In genomic region chr16:35771606-35772005, GRCm38 (mm10) we compare ENCODE assay signal across 10 mouse cellular contexts. TPM values are rescaled to one million over a fixed set of nuclear protein-coding genes. Genes with fewer than 3 reads are reported as not detected.
DNase-seq lines count a peak whose midpoint lies in the region; ATAC-seq and TF ChIP-seq lines count a peak whose summit lies in the region.
"Had no signal": no experiment of that assay in that cellular context is flagged by ENCODE, and none has a peak within 500 bp of the region (broad histone marks: within the 10 kb centered on the region; RNA-seq: fewer than 3 reads in every experiment).

No protein-coding gene starts in this region.

- WGBS in midbrain, embryonic 10.5 days: 88% methylated on average over 5 of the region's 5 CpGs
- 87% methylated on average over 5 of the region's 5 CpGs for WGBS in midbrain, embryonic 11.5 days
- WGBS in forebrain, embryonic 13.5 days: 86% methylated on average over 5 of the region's 5 CpGs
- 71% methylated on average over 5 of the region's 5 CpGs for WGBS in liver, embryonic 12.5 days (ENCODE audit: insufficient replicate concordance)
- 86% methylated on average over 5 of the region's 5 CpGs for WGBS in stomach, postnatal 0 days

- no peak overlapping the region for H3K9ac ChIP-seq in midbrain, embryonic 11.5 days (ENCODE audit: low read length)
- H3K9ac ChIP-seq in forebrain, embryonic 13.5 days: no peak overlapping the region
- H3K9ac ChIP-seq in liver, embryonic 12.5 days: 0 out of 2 replicates have a peak overlapping the region, but pooled peaks have one; percentile 97
- H3K9ac ChIP-seq in stomach, postnatal 0 days (ENCODE audit: low read length): no peak overlapping the region

- no peak for DNase-seq in midbrain, embryonic 10.5 days (ENCODE audit: low spot score)
- DNase-seq in midbrain, embryonic 11.5 days (ENCODE audit: low spot score, missing footprints): no peak
- no peak for DNase-seq in stomach, postnatal 0 days (ENCODE audit: low spot score)
- DNase-seq in left cerebral cortex, adult 2 months (ENCODE audit: extremely low spot score in 1 of 2, low spot score in 2 of 2): no peak
- no peak for DNase-seq in embryo, embryonic 10.5 days (ENCODE audit: low spot score)
- DNase-seq: embryo, embryonic 11 days; heart, adult 2 months; right cerebral cortex, adult 18-20 months had no signal

- no peak overlapping the region for H3K27ac ChIP-seq in midbrain, embryonic 10.5 days (replicated peaks)
- no peak overlapping the region for H3K27ac ChIP-seq in midbrain, embryonic 11.5 days (ENCODE audit: low read depth, low read length)
- no peak overlapping the region for H3K27ac ChIP-seq in forebrain, embryonic 13.5 days
- peak overlapping the region; percentile 93; the same call in 1 of the 2 replicates for H3K27ac ChIP-seq in liver, embryonic 12.5 days
- H3K27ac ChIP-seq in stomach, postnatal 0 days (replicated peaks): no peak overlapping the region
- no peak overlapping the region for H3K27ac ChIP-seq in left cerebral cortex, adult 2 months
- H3K27ac ChIP-seq: heart, adult 2 months had no signal

- peaks cover 40% of the 10 kb centered on the region for H3K4me1 ChIP-seq in midbrain, embryonic 10.5 days
- H3K4me1 ChIP-seq in midbrain, embryonic 11.5 days (ENCODE audit: control insufficient read depth, insufficient read depth, low read length): peaks cover 13% of the 10 kb centered on the region
- H3K4me1 ChIP-seq in forebrain, embryonic 13.5 days: peaks cover 36% of the 10 kb centered on the region
- H3K4me1 ChIP-seq in liver, embryonic 12.5 days: peaks cover 53% of the 10 kb centered on the region
- H3K4me1 ChIP-seq in stomach, postnatal 0 days (replicated peaks; ENCODE audit: control insufficient read depth, insufficient read depth): no peaks in the 10 kb centered on the region; the same call in 1 of the 2 replicates

- H3K36me3 ChIP-seq in midbrain, embryonic 10.5 days: peaks cover 3% of the 10 kb centered on the region; the same call in 1 of the 2 replicates
- H3K36me3 ChIP-seq in midbrain, embryonic 11.5 days (ENCODE audit: control insufficient read depth, insufficient read depth, low read length): no peaks in the 10 kb centered on the region
- 0 out of 2 replicates have a peak, but pooled peaks cover 5% of the 10 kb centered on the region for H3K36me3 ChIP-seq in forebrain, embryonic 13.5 days (ENCODE audit: poor library complexity, severe bottlenecking)
- H3K36me3 ChIP-seq in liver, embryonic 12.5 days: peaks cover 9% of the 10 kb centered on the region; the same call in 1 of the 2 replicates
- H3K36me3 ChIP-seq in stomach, postnatal 0 days (ENCODE audit: control insufficient read depth, insufficient read depth, low read length): no peaks in the 10 kb centered on the region

- no peak overlapping the region for H3K4me2 ChIP-seq in midbrain, embryonic 11.5 days
- peak overlapping the region; percentile 79 for H3K4me2 ChIP-seq in forebrain, embryonic 13.5 days
- H3K4me2 ChIP-seq in liver, embryonic 12.5 days: peak overlapping the region; percentile 85
- H3K4me2 ChIP-seq in stomach, postnatal 0 days (replicated peaks; ENCODE audit: low read depth): no peak overlapping the region

- H3K27me3 ChIP-seq in midbrain, embryonic 10.5 days (ENCODE audit: low read depth, poor library complexity, severe bottlenecking): no peaks in the 10 kb centered on the region
- no peaks in the 10 kb centered on the region for H3K27me3 ChIP-seq in midbrain, embryonic 11.5 days (ENCODE audit: control insufficient read depth, insufficient read depth, low read length)
- no peaks in the 10 kb centered on the region for H3K27me3 ChIP-seq in forebrain, embryonic 13.5 days
- H3K27me3 ChIP-seq in liver, embryonic 12.5 days (replicated peaks): no peaks in the 10 kb centered on the region
- H3K27me3 ChIP-seq in stomach, postnatal 0 days (ENCODE audit: control insufficient read depth, insufficient read depth, low read length): no peaks in the 10 kb centered on the region

- H3K4me3 ChIP-seq in midbrain, embryonic 10.5 days: peak overlapping the region; percentile 93; the same call in 1 of the 2 replicates
- no peak overlapping the region for H3K4me3 ChIP-seq in midbrain, embryonic 11.5 days (ENCODE audit: low read depth, low read length)
- peak overlapping the region; percentile 76; the same call in 1 of the 2 replicates for H3K4me3 ChIP-seq in forebrain, embryonic 13.5 days
- H3K4me3 ChIP-seq in liver, embryonic 12.5 days: peak overlapping the region; percentile 92
- H3K4me3 ChIP-seq in stomach, postnatal 0 days (ENCODE audit: low read depth, low read length): no peak overlapping the region
- H3K4me3 ChIP-seq in left cerebral cortex, adult 2 months: no peak overlapping the region
- H3K4me3 ChIP-seq: heart, adult 2 months had no signal

- H3K9me3 ChIP-seq in midbrain, embryonic 10.5 days (replicated peaks): no peaks in the 10 kb centered on the region
- H3K9me3 ChIP-seq in midbrain, embryonic 11.5 days (ENCODE audit: control insufficient read depth, low read length): no peaks in the 10 kb centered on the region
- H3K9me3 ChIP-seq in forebrain, embryonic 13.5 days (replicated peaks): no peaks in the 10 kb centered on the region
- no peaks in the 10 kb centered on the region for H3K9me3 ChIP-seq in liver, embryonic 12.5 days (replicated peaks)
- no peaks in the 10 kb centered on the region for H3K9me3 ChIP-seq in stomach, postnatal 0 days (ENCODE audit: control insufficient read depth, low read length)

- ATAC-seq in midbrain, embryonic 11.5 days (ENCODE audit: low FRiP score): no peak
- no peak for ATAC-seq in forebrain, embryonic 13.5 days
- no peak for ATAC-seq in liver, embryonic 12.5 days
- no peak for ATAC-seq in stomach, postnatal 0 days (ENCODE audit: low FRiP score, low TSS enrichment)

- no peak for TF ChIP-seq EP300 in stomach, postnatal 0 days (optimal IDR thresholded peaks at IDR 0.05)

- 0 out of 2 replicates have a peak, but pooled peaks have one; percentile 6 for TF ChIP-seq CTCF in stomach, postnatal 0 days (IDR thresholded peaks at IDR 0.05; ENCODE audit: low read depth)
- TF ChIP-seq CTCF in left cerebral cortex, adult 2 months (IDR thresholded peaks at IDR 0.05): no peak

- intact Hi-C loops in left cerebral cortex, adult 2 months (cut with DNase I): loop anchor here (5.0 kb wide), 1 partner anchor 39 kb away; no protein-coding TSS in a partner anchor

RNA-seq across cellular contexts. Expression of gene Hspbap1, which starts 1.4 kb away (rescaled TPM):
- 24.7 and 26.0 TPM in 2 replicates for polyA plus RNA-seq in midbrain, embryonic 10.5 days (2016; fragmentation: Nextera tagmentation; extraction: Ambion mirVana)
- 21.5 and 22.7 TPM in 2 replicates for polyA plus RNA-seq in midbrain, embryonic 11.5 days (2014; fragmentation: Nextera tagmentation; extraction: Ambion mirVana)
- polyA plus RNA-seq in forebrain, embryonic 13.5 days (2015; fragmentation: Nextera tagmentation; extraction: Ambion mirVana): 20.2 and 21.0 TPM in 2 replicates
- polyA plus RNA-seq in liver, embryonic 12.5 days (2016; fragmentation: Nextera tagmentation; extraction: Ambion mirVana): 22.4 and 23.0 TPM in 2 replicates
- polyA plus RNA-seq in stomach, postnatal 0 days (2015; fragmentation: Nextera tagmentation; extraction: Ambion mirVana): 6.8 and 7.1 TPM in 2 replicates
- 1 to 10 TPM; 6.7 to 7.6 TPM for total RNA-seq in left cerebral cortex, adult 2 months (2021)

RNA-seq across cellular contexts. Expression of gene Dirc2, which starts 2.5 kb away (rescaled TPM):
- 12.5 and 14.1 TPM in 2 replicates for polyA plus RNA-seq in midbrain, embryonic 10.5 days (2016; fragmentation: Nextera tagmentation; extraction: Ambion mirVana)
- 17.5 and 19.3 TPM in 2 replicates for polyA plus RNA-seq in midbrain, embryonic 11.5 days (2014; fragmentation: Nextera tagmentation; extraction: Ambion mirVana)
- 22.6 and 23.8 TPM in 2 replicates for polyA plus RNA-seq in forebrain, embryonic 13.5 days (2015; fragmentation: Nextera tagmentation; extraction: Ambion mirVana)
- polyA plus RNA-seq in liver, embryonic 12.5 days (2016; fragmentation: Nextera tagmentation; extraction: Ambion mirVana): 7.1 and 7.8 TPM in 2 replicates
- polyA plus RNA-seq in stomach, postnatal 0 days (2015; fragmentation: Nextera tagmentation; extraction: Ambion mirVana): 10.9 and 11.5 TPM in 2 replicates
- total RNA-seq in left cerebral cortex, adult 2 months (2021): 10 to 100 TPM; 61.3 to 67.1 TPM

Comparison
In these comparisons a context has a peak if more than half of its experiments do, and no peak if none do; other contexts are left out.
1. H3K4me3 ChIP-seq: peak in midbrain, embryonic 10.5 days (single experiment), forebrain, embryonic 13.5 days (single experiment) and liver, embryonic 12.5 days (single experiment); none in midbrain, embryonic 11.5 days (single experiment), stomach, postnatal 0 days (single experiment) and left cerebral cortex, adult 2 months (single experiment).
2. H3K4me2 ChIP-seq: peak in forebrain, embryonic 13.5 days (single experiment) and liver, embryonic 12.5 days (single experiment); none in midbrain, embryonic 11.5 days (single experiment) and stomach, postnatal 0 days (single experiment).